Mouse (Mus musculus) right cerebral cortex, adult 18-20 months (tissue): ENCODE data around the gene Sh3gl2.

Source experiments
- DNase-seq: peaks from one replicate; pipeline ENCODE4 v3.0.0; 2022; ENCODE audit warnings: mixed read lengths

Gene Sh3gl2

DNA sequence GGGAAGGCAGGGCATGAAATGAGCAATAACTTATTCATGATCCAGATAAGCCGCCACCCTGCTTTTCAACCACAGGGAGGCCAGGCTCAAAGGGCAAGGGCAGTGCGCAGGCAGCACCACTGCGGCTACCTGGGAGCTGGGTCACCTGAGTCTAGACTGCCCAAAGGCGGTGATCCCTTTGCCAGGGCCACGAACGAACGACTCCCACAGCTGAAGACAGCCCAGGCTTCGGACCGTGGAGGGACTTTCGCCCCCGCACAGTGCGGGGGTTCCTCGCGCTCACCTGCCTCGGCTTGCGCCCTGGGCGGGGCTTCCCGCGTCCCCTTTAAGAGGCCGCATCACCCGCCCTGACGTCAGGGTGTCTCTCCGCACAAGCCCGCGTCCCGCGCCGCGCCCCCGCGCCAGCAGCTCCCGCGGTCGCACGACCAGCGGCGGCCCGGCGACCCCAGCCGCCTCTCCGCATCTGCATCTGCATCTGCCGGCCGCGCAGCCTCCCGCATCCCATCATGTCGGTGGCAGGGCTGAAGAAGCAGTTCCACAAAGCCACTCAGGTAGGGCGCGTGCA, at the start of gene Sh3gl2:
Gene Sh3gl2 (plus strand): TSS at position 56 of the 565 bp plus-strand sequence.
- peak; percentile 86 for DNase-seq

DNA sequence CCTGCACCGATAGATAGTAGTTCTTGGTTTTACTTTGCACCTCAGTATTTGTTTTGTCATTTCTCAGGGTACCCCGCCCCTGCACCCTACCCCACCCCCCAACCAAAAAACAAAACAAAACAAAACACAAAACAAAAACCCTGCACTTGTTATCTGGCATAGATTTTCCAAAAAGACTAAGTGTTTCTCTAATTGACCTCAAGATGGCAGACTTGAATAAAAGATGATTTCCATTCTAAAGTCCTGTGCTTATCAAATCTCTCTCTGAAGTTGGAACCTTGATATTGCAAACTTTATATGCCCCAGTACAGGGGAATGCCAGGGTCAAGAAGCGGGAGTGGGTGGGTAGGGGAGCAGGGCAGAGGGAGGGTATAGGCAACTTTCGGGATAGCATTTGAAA, 43.8 kb upstream of the Sh3gl2 start:
- no peak for DNase-seq

DNA sequence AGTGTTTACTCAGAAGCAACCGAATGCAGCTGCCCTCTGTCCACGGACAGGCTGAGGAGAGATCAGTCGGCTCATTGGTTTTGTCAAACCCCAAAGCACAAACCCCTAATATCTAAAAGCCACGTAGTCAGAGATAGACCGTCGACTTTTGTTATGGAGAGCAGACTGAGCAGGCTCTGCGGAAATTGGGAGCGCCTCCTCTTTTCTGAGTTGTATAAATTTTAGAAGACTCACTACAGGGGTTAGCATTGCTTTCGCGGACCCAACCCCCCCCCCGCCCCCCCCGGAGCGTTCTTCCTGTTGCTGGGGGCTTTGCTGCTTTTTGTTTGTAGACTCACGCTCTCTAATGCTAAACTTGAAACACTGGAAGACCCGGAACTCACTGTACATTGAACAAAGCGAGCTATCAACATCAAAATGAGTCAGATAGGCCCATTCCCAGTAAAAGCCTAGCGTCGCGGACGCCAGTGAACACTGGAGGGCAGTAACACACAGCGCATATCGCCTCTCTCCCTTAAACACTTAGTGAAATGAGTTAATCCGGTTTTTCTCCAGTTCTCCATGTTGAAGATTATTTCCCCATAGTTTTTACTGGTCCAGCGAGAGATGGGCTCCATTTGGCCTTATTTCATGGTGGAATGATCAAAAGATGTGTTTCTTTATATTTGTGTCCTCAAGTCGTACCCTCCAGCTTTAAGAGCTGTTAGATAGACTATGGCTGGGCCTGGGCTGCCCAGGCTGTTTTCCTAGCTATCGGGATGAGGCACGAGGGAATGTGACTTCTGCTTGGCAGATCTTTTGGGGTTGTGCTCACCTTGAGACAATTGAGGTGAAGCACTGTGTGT, 42.2 kb upstream of the Sh3gl2 start:
- DNase-seq = peak; percentile 63

DNA sequence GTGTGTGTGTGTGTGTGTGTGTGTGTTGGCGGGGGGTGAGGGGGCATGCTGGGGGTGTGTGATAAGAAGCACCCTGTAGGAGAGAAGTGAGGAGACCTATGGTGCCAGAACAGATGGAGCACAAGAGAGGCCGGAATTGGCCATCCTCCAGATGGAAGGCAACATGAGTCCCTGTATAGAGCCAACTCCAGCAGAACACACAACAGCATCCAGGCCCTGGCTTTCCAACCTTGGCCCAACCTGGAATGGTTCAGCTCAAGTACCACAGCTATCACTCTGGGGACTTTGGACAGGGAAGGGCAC, 41.7 kb upstream of the Sh3gl2 start:
- no peak for DNase-seq

DNA sequence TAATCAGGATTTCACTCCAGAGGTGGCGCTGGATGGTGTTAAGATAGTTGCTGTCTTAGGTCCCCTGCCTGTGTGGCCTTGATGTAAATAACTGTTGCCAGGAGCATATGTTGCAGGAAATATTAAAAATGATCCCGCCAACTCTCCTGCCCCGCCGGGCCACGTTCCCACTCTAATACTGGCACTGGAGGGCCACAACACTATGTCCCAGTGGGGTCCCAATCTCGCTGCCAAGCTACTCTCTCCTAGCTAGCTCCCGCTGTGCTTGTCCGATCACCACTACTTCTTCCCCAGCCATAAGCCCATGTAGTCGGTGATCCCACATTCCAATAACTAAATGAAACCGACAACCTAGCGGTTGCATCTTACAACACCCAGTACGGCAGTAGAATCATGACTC, 36.9 kb upstream of the Sh3gl2 start:
- no peak for DNase-seq

DNA sequence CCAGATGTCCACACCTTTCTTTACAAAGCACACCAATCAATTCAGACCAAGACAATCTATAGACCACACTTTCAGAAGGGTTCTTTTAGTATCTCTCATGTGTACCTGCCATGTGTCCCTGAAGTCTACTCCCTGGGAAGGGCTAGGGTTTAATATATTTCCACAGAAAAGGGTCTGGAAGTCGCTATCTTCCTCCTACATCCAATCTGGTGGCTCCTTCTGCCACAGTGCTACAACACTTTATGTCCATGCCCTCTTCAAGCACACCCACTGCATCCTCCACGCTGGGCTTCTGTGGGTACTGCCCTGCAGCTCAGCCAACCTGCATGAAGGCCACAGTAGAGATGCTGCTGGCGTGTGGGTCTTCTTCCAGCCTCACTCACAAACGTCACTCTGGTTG, 29.5 kb upstream of the Sh3gl2 start:
- peak; percentile 78 for DNase-seq

DNA sequence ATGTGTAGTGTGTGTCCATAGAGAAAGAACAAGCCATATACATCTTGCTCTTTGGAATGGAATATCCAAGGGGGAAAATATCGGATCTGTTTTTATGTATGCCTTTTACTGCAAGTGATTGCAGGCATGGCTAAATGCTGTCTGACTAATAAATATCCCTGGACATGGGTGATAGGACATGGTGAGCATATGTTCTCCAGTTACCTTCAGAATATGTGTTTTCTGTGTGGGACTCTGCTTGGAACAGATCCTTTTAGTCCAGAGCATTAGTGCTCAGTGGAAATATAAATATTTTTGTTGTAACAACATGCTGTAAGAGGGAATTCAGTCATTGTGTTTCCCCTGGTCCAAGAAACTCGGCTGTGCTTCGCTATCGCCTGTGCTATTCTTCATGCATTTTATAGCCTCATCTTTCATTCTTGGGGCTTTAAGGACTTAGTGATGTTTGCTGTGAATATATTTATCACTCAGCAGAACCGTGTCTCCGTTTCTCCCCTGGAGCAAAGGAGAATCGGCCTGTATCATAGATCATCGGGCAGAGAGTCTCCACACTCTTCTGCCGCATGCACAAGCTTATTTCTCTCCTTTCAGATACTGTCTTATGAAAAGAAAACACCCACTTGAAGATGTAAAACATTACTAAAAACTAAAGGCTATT, 26.4 kb upstream of the Sh3gl2 start:
- DNase-seq = no peak

DNA sequence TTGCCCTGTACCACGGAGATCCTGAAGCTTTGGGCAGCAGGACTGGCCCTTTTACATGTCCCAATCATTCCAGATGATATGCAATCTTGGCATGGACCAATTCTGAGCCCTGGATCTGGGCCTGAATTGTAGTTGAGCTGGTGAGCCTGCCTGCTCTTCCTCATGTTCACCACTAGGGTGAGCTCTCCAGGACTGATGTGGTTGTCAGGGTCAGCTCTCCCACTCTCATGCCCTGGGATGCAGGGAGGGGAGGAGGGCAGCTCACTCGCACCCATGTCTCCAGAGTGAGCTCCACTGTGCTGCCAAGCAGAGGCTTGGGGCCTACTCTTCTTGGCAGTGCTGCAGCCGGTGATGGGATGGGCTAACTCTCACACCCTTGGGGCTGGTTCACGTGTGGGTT, 18.9 kb upstream of the Sh3gl2 start:
- no peak for DNase-seq

DNA sequence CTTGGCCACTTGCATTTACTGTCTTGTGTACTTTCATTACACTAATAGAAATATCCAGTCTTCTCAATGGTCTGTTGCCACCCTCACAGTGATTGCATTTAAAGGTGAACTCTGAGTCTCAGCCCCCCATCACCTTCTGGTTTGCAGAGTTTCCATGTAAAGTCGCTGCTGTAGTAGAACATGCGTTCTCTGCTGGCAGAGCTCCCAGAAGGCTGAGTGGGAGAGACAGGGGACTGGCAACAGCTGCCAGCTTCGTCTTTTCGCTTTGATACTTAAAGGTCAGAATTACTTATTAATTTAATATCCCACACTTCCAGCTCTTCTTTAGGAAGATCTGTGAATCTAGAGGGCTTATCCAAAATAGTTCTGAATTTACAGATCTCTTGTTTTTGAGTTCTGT, 8.7 kb upstream of the Sh3gl2 start:
- DNase-seq = peak; percentile 57

DNA sequence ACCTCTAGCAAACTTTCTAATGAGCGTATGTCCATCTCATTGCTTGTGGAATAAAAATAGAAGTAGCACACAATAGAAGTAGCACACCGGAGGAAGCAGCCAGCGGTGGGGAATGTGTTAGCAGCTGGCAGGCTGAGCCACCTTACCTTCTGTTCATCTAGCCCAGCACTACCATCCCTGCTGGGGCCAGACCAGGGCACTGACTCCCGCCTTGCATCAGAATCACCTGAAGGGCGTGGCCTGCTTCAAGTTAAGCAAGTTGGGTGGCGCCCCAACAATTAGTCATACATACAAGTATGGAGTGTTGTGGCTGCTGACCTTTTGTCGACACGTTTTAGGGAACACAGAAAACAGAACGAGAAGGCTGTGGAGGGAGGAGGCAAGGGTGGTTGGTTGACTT, 6.5 kb upstream of the Sh3gl2 start:
- no peak for DNase-seq

DNA sequence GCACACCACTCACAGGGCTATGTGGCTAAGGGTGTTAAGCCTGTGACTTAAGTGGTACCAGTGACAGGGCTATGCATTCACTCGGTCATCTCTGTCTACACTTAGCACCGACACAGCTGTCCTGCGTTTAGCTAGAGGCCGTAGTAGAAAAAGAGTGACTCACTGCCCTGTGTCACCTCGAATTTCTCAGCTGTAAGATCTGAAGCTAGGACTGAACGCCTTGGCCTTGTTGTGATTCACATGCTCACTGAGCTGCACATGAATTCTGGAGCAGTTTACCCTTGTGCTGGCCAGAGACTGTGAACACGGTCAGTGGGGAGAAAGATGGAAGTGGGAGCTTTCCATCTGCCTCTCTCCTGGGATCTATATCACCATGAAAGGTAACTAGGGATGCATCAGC, 2.3 kb upstream of the Sh3gl2 start:
- no peak for DNase-seq

DNA sequence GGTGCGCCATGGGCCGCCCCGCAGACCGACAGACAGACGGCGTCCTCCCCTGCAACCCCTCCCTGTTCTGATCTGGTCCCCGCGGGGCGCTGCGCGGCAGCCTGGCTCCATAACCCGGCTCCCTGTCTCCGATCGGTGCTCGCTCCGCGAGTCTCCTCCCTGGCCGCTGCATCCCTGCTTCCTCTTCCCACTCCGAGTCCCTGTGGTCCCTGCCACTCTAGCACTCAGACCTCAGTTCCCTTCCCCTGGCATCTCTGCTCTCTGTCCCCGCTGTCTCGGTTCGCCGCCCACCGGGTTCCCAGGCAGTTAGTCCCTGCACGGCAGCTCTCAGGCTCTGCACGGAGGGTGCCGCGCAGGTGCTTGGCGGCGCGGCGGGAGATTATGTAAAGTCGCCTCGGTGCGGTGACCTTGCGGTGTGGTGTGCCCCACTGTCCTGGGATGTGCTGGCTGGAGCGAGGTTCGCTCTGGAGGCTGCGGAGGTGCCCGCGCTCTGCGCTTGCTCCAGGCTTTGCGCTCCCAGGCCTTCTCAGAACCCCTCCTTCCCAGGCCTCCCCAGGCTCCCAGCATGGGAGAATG, 798 bp downstream of the Sh3gl2 start:
- DNase-seq = peak; percentile 66

DNA sequence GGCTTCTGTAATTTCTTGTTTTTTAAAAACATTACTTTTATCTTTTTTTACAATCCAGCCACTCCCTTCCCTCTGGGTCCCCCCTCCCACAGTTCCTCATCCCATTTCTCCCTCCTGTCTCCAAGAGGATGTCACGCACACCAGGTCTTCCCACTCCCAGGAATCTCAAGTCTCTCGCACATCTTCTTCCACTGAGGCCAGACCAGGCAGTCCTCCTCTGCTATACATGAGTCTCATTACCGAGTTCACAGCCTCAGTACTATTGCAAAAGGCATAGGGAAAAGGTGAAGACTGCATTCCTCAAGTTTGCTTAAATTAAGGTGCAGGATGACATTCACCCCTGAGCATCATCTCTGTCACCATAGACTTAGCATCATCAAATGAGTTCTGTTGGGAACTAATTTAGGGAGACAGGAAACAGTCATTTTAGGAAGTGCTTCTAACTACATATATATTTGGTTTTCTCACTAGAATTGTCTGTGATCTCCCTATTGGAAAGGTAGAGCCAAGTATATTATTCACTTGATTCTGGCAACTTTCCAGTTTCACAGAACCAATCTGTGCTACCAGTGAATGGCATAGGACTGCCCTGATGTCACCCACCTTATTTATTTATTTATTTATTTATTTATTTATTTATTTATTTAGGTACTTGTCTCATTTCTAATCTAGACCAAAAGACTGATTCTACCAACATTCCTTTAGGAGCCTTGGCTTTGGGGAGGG, 1.9 kb downstream of the Sh3gl2 start:
- no peak for DNase-seq

DNA sequence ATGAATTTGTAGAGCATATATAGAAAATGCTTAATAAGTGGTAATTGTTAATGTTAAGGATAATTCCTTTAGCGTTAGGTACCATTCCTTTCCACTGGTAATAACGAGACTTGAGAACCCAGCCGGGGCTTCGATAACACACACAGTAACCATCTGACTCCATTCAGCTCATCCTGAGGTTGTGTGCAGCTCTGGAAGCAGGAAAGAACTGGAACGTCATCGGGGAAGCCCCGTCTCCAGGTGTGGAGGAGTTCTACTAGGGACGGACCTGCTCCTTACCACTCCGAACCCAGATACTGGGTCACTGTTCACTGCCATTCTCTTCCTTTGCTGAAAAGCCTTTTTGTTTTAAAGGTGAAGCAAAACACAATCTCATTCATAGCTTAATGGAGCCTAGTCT, 2.6 kb downstream of the Sh3gl2 start:
- no peak for DNase-seq

DNA sequence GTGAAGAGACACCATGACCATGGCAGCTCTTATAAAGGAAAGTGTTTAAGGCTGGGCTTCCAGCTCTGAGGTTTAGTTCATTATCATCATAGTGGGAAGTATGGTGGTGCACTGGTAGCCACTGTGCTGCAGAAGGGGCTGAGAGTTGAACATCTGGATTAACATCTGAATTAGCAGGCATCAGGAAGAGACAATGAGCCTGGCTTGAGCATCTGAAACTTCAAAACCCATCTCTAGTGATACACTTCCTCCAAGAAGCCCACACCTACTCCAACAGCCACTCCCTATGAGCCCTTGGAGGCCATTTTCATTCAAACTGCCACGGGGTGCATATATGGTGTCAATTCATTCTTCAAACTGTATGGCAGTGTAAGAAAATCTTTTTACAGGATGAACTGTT, 3.6 kb downstream of the Sh3gl2 start:
- no peak for DNase-seq

DNA sequence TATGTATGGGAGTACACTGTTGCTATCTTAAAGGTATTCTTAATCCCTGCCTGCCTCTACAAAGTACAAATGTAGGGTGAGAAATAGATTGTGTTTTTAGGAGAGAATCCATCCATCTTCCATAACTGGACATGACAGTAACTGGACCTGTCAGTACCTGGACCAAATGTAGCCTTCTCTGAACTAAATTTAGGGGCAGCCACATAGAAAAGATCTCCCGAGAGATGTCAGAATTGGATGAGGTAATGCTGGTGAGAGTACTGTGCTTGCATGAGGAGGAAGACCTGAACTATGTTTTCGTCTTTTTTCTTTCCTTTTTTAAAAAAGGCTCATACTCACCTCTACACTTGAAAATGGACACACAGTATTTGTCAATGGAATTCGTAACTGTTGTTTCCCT, 6.0 kb downstream of the Sh3gl2 start:
- no peak for DNase-seq

DNA sequence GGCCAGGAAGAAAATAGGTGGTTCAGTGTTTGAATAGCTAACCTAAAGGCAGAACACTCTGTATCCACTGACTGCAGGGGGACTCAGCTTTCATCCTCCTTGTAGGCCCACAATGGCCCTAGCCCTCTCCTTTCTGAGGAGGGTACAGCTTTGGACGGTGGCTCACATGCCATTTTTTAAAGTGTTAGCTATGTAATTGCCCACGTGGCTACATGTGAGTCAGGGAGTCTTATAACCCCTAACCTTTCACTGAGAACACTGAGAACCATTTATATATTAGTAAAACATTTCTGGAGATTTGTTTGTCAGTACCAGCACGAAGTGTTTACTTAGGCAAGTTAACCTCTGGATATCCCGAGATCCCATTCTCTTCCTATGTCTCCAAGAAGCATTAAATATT, 12.1 kb downstream of the Sh3gl2 start:
- no peak for DNase-seq

DNA sequence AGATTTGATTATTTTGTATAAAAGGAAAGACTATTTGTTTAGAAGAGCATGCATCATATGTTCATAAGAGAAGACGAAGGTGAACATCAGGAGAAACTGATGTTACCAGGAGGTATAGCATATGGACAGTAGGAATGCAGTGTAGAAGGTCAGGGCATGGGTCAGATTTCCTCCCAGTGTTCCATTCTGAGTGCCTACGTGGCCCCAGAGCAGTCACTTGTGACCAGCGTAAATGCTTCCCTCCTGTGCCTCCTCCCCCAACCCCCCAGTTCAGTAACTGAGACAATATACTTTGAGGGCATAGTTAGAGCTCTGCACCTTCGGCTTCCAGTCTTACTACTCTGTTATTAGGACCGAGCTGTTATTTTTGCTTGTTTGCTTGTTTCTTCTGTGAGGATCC, 17.8 kb downstream of the Sh3gl2 start:
- DNase-seq = no peak

DNA sequence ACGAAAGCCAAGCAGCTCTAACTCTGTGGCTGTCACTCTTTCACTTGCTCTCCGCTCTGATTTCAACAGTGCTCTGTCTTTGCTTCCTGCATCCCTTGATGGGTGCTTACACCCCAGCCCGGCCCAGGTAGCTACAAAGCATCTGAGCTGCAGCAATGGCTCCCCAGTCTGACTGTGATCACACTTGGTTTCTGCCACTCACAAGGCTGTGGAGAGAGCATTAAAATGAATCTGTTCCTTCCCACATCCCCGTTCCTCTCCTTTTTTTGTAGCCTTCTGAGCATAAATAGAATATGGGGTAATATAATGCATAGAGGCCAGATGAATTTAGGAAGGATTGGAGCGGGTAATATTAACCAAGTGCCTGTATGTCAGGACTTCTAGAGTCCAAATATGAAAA, 21.8 kb downstream of the Sh3gl2 start:
- peak; percentile 27 for DNase-seq

DNA sequence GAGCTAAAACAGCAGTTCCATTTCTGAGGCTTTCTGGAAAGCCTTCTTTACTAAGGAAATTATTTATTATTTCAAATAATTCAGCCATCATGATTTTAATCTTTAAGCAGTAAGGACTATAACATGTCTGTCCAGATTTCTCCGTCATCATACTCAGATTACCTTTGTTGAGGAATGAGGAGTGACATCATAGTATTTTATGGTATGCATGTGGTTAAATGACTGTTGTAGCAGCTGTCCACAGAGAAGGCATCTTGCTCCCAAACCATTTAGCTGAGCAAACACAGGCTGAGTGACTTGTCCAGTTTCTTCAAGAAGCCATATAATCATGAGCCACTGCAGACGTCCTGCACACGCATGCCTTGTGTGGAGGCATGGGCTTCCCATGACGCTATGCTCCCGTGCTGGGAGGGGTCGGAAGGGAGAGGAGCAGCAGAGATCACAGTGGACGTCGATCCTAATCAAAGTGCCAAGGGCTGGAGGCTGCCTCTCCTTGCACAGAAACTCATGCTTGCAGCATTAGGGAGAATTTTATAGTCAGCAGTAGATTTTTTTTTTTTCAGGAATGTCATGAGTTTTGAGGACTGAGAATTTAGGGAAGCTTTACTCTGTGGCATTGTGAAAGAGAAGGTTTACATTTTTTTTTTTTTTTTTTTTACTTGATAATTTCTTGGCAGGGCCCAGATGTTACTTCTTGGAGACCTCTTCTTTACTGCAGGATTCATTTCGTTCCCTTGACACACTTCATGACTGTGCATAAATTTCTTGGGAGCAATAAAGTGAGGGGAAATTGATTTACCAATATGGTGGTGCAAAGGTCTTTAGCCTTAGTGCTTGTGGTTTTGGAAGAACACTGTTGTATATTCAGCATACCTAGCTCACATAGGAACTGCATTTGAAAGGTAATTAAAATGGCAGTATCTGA, 23.0 kb downstream of the Sh3gl2 start:
- no peak for DNase-seq

DNA sequence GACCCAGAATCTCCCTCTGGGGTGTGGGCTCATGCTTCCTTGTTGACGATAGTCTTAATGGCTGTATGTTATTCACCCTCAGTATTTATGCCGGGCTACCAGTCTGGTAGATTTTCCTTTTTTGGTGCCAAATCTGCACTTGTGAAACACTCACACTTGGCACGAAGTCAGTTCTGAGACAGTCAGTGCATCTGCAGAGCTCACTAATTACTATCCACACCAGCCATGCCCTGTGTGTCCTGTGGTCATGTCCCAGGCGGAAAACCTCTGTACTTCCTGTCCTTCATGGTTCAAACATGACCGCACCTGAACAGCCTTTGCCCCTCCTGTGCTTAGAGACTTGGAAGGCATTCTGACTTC, 23.6 kb downstream of the Sh3gl2 start:
- no peak for DNase-seq
